Mouse (Mus musculus) neural tube, embryonic 13.5 days (tissue): ENCODE measurements at regions not wholly inside any gene's neighbourhood (a gene's known extent, or its start where the extent isn't known, plus 50 kb on each side); places are given as distances from the start of the nearest gene placed in this dataset.

Experiments used
- ATAC-seq: fragments of 200-750 bp; cut with Nextera tagmentation; 2 replicates; pipeline ENCODE4 v1.8.0; 2017; ENCODE audit warnings: low read depth, mild to moderate bottlenecking, moderate TSS enrichment, moderate library complexity
- H3K27ac ChIP-seq: fragments of 300-500 bp; sonication (generic); replicated peaks from 2 replicates; pipeline ENCODE4 v1.5.1; 2015; ENCODE audit warnings: moderate library complexity, mild to moderate bottlenecking, inconsistent platforms
- H3K27me3 ChIP-seq: fragments of 300-500 bp; sonication (generic); 2 replicates; pipeline ENCODE4 v1.6.1; 2015; ENCODE audit warnings: mild to moderate bottlenecking, inconsistent platforms
- H3K36me3 ChIP-seq: fragments of 300-500 bp; sonication (generic); 2 replicates; pipeline ENCODE4 v1.6.1; 2015; ENCODE audit warnings: mild to moderate bottlenecking, inconsistent platforms
- H3K4me1 ChIP-seq: fragments of 300-500 bp; sonication (generic); replicated peaks from 2 replicates; pipeline ENCODE4 v1.6.1; 2015; ENCODE audit warnings: inconsistent platforms
- H3K4me2 ChIP-seq: fragments of 300-500 bp; sonication (generic); 2 replicates; pipeline ENCODE4 v1.6.1; 2015; ENCODE audit warnings: inconsistent platforms, mild to moderate bottlenecking, moderate library complexity
- H3K4me3 ChIP-seq: fragments of 300-500 bp; sonication (generic); 2 replicates; pipeline ENCODE4 v1.5.1; 2015; ENCODE audit warnings: mild to moderate bottlenecking, inconsistent platforms
- H3K9ac ChIP-seq: fragments of 300-500 bp; sonication (generic); 2 replicates; pipeline ENCODE4 v1.6.1; 2015; ENCODE audit warnings: moderate library complexity, mild to moderate bottlenecking, inconsistent platforms
- H3K9me3 ChIP-seq: fragments of 300-500 bp; sonication (generic); 2 replicates; pipeline ENCODE4 v1.6.1; 2016; ENCODE audit warnings: inconsistent platforms
- WGBS: fragments of 180-500 bp; shearing (Covaris S2); methylation state at CpG from one replicate; pipeline ENCODE4 v1.1.7; 2015; 5-methylcytosine and 5-hydroxymethylcytosine counted together

DNA sequence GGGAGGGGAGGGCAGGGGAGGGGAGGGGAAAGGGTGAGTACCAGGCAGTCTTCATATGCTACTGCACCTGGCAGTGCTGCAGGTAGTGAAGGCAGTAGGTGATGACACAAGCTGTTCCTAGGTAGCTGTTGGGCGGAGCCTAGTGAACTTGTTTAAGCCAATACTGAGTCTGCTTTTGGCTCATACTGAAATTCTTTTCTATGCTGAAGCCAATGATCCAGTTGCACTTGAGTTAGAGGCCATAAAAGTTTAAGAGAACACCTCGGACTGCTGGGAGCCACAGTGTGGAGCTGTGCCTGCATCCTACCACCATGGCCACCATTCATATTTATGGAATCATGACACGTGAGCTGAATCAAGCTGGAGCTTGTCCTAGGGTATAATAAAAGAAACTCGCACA lies 259.3 kb upstream of the Hs6st1 start:
- H3K4me2 ChIP-seq = no peak overlapping the region
- no peak overlapping the region for H3K27ac ChIP-seq
- H3K27me3 ChIP-seq = no peaks in the 10 kb centered on the region
- no peak for ATAC-seq
- no peaks in the 10 kb centered on the region for H3K36me3 ChIP-seq
- H3K4me1 ChIP-seq = peaks cover 34% of the 10 kb centered on the region
- no peaks in the 10 kb centered on the region for H3K9me3 ChIP-seq
- no peak overlapping the region for H3K4me3 ChIP-seq
- WGBS = 88% methylated on average over 4 of the region's 4 CpGs
- no peak overlapping the region for H3K9ac ChIP-seq

GRCm38 (mm10) chr1:35809341-35809740 lies 258.9 kb upstream of the Hs6st1 start:
- no peak overlapping the region for H3K4me2 ChIP-seq
- H3K27ac ChIP-seq = no peak overlapping the region
- no peaks in the 10 kb centered on the region for H3K36me3 ChIP-seq
- no peak overlapping the region for H3K9ac ChIP-seq
- no peak overlapping the region for H3K4me3 ChIP-seq
- H3K4me1 ChIP-seq = peaks cover 34% of the 10 kb centered on the region
- no peaks in the 10 kb centered on the region for H3K9me3 ChIP-seq
- WGBS = 29% methylated on average over 1 of the region's 1 CpGs
- H3K27me3 ChIP-seq = no peaks in the 10 kb centered on the region
- ATAC-seq = no peak

- no peak overlapping the region for H3K4me2 ChIP-seq
- H3K27me3 ChIP-seq = no peaks in the 10 kb centered on the region
- H3K36me3 ChIP-seq = no peaks in the 10 kb centered on the region
- no peaks in the 10 kb centered on the region for H3K9me3 ChIP-seq
- no peak overlapping the region for H3K9ac ChIP-seq
- peak; percentile 40; the same call in 1 of the 2 replicates for ATAC-seq
- no peak overlapping the region for H3K4me3 ChIP-seq
- WGBS = 40% methylated on average over 8 of the region's 8 CpGs
- no peak overlapping the region for H3K27ac ChIP-seq
- H3K4me1 ChIP-seq = peaks cover 31% of the 10 kb centered on the region
These were observed 257.4 kb upstream of the Hs6st1 start for GRCm38 (mm10) chr1:35810571-35811342.

DNA sequence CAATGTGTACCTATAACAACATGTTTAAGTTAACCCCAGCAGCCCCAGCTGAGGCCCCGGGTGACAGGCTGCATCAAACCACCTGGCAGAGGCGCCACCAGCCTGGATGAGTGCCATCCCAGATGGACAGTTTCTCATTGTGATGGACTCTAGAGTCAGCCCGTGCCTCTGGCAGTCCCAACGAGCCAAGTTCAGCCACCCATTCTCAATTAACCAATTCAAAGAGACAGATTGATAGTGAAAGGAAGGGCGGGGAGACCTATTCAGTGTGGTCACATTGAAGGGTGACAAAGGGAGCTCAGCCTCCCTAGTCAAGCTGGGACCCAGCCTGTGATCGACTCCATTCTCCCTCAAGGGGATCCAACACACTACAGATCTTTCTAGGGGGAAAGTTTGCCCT lies 256.8 kb upstream of the Hs6st1 start:
- Histone ChIP-seq H3K27ac (peak overlapping the region; percentile 49; the same call in 1 of the 2 replicates), H3K36me3 (no peaks in the 10 kb centered on the region), H3K9me3 (no peaks in the 10 kb centered on the region), H3K4me2 (no peak overlapping the region), H3K4me1 (peaks cover 25% of the 10 kb centered on the region), H3K4me3 (no peak overlapping the region), H3K9ac (no peak overlapping the region), H3K27me3 (no peaks in the 10 kb centered on the region)
- ATAC-seq = peak; percentile 89
- 20% methylated on average over 6 of the region's 6 CpGs for WGBS

- no peak overlapping the region for H3K4me2 ChIP-seq
- 37% methylated on average over 7 of the region's 7 CpGs for WGBS
- peak; percentile 61 for ATAC-seq
These were observed 256.4 kb upstream of the Hs6st1 start for GRCm38 (mm10) chr1:35811795-35812194.

GRCm38 (mm10) chr1:35813625-35814024 lies 254.6 kb upstream of the Hs6st1 start:
- H3K9me3 ChIP-seq = no peaks in the 10 kb centered on the region
- no peaks in the 10 kb centered on the region for H3K36me3 ChIP-seq
- H3K4me3 ChIP-seq = no peak overlapping the region
- no peak for ATAC-seq
- no peak overlapping the region for H3K9ac ChIP-seq
- 90% methylated on average over 5 of the region's 5 CpGs for WGBS
- H3K27me3 ChIP-seq = no peaks in the 10 kb centered on the region
- H3K4me1 ChIP-seq = peaks cover 21% of the 10 kb centered on the region
- H3K27ac ChIP-seq = no peak overlapping the region
- H3K4me2 ChIP-seq = no peak overlapping the region

More at GRCm38 (mm10) chr1:35811795-35812194, 256.4 kb upstream of the Hs6st1 start:
- Histone ChIP-seq H3K4me1 (peaks cover 21% of the 10 kb centered on the region), H3K27me3 (no peaks in the 10 kb centered on the region), H3K9ac (no peak overlapping the region), H3K4me3 (no peak overlapping the region), H3K27ac (peak overlapping the region; percentile 49; the same call in 1 of the 2 replicates), H3K9me3 (no peaks in the 10 kb centered on the region), H3K36me3 (no peaks in the 10 kb centered on the region)

DNA sequence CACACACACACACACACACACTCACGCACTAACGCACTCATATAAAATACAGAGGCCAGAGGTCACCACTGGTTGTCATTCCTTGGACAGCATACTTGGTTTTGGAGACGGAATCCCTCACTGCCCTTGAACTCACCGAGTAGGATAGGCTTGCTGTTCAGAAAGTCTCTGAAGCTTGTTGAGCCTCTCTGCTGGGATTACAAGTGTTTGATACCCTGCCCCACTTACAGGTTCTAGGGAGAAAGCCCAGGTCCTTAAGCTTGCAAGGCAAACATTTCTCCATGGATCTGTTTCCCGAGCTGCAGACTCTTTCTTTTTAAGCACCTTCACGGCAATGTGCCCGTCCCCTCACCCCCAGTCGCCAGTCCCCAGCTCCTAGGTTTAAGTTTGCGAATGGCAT lies 254.0 kb upstream of the Hs6st1 start:
- Histone ChIP-seq H3K36me3 (no peaks in the 10 kb centered on the region), H3K27ac (no peak overlapping the region), H3K4me3 (no peak overlapping the region), H3K4me2 (no peak overlapping the region), H3K27me3 (no peaks in the 10 kb centered on the region), H3K4me1 (peaks cover 21% of the 10 kb centered on the region), H3K9me3 (no peaks in the 10 kb centered on the region), H3K9ac (no peak overlapping the region)
- 63% methylated on average over 9 of the region's 9 CpGs for WGBS
- ATAC-seq = no peak

GRCm38 (mm10) chr1:35814751-35815150 lies 253.4 kb upstream of the Hs6st1 start:
- 92% methylated on average over 3 of the region's 3 CpGs for WGBS
- Histone ChIP-seq H3K36me3 (no peaks in the 10 kb centered on the region), H3K4me3 (no peak overlapping the region), H3K4me1 (peaks cover 21% of the 10 kb centered on the region), H3K27me3 (no peaks in the 10 kb centered on the region), H3K9ac (no peak overlapping the region), H3K9me3 (no peaks in the 10 kb centered on the region), H3K4me2 (no peak overlapping the region), H3K27ac (no peak overlapping the region)
- ATAC-seq = no peak

GRCm38 (mm10) chr1:35821791-35822190 lies 246.4 kb upstream of the Hs6st1 start:
- no peak overlapping the region for H3K27ac ChIP-seq
- 93% methylated on average over 6 of the region's 6 CpGs for WGBS
- ATAC-seq = no peak

GRCm38 (mm10) chr1:35822376-35823202 lies 245.6 kb upstream of the Hs6st1 start:
- H3K9ac ChIP-seq = no peak overlapping the region
- 46% methylated on average over 19 of the region's 19 CpGs for WGBS
- no peaks in the 10 kb centered on the region for H3K27me3 ChIP-seq
- H3K4me3 ChIP-seq = no peak overlapping the region
- no peak overlapping the region for H3K27ac ChIP-seq
- no peaks in the 10 kb centered on the region for H3K9me3 ChIP-seq
- H3K4me1 ChIP-seq = peaks cover 8% of the 10 kb centered on the region
- H3K36me3 ChIP-seq = no peaks in the 10 kb centered on the region
- ATAC-seq = no peak
- peak overlapping the region; percentile 16; the same call in 1 of the 2 replicates for H3K4me2 ChIP-seq

More at GRCm38 (mm10) chr1:35821791-35822190, 246.4 kb upstream of the Hs6st1 start:
- Histone ChIP-seq H3K4me3 (no peak overlapping the region), H3K4me2 (no peak overlapping the region), H3K9me3 (no peaks in the 10 kb centered on the region), H3K9ac (no peak overlapping the region), H3K27me3 (no peaks in the 10 kb centered on the region), H3K36me3 (no peaks in the 10 kb centered on the region), H3K4me1 (peaks cover 8% of the 10 kb centered on the region)

DNA sequence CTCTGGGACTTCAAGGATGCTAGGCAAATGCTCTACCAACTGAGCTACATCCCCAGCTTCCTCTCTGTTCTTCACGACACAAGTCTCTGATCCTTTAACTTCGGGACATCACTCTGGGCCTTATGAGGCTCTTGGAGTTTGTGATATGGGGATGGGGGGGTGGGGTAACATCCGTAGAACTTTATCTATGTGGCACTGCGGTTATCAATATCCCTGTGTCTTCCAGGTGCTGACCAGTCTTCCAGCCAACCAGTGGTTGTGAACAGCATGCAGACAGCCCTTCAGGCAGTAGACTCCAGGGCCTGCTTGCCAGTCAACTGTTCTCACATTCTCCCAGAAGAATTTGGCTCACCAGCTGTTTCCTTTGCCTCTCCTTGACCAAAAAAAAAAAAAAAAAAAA lies 244.7 kb upstream of the Hs6st1 start:
- H3K27ac ChIP-seq = no peak overlapping the region
- H3K36me3 ChIP-seq = no peaks in the 10 kb centered on the region
- ATAC-seq = no peak
- 88% methylated on average over 4 of the region's 4 CpGs for WGBS
- H3K4me3 ChIP-seq = no peak overlapping the region
- H3K4me2 ChIP-seq = no peak overlapping the region
- H3K27me3 ChIP-seq = no peaks in the 10 kb centered on the region
- H3K4me1 ChIP-seq = peaks cover 8% of the 10 kb centered on the region
- no peak overlapping the region for H3K9ac ChIP-seq
- no peaks in the 10 kb centered on the region for H3K9me3 ChIP-seq
